Mouse (Mus musculus) CH12.LX (cell line): ENCODE measurements around the gene Ube2l3. TPM values are rescaled to one million over a fixed set of nuclear protein-coding genes. Genes with fewer than 3 reads are reported as not detected.
A peak's percentile ranks its signal among the peaks of the same experiment; 100 is the strongest.

Experiments
- DNase-seq: peaks from one replicate; pipeline ENCODE4 v3.0.0-alpha.2; 2013; ENCODE audit errors: extremely low read depth
- H3K27ac ChIP-seq: 2 replicates; pipeline ENCODE4 v1.5.1; 2012; ENCODE audit warnings: low read depth, mild to moderate bottlenecking, control low read depth, moderate library complexity; ENCODE audit not compliant: insufficient read depth
- H3K27me3 ChIP-seq: replicated peaks from 2 replicates; pipeline ENCODE3; 2012; ENCODE audit warnings: inconsistent platforms
- H3K36me3 ChIP-seq, 2 experiments: replicated peaks in 1 of 2; 2 replicates each; pipeline versions ENCODE3 to v1.6.1; 2012; ENCODE audit warnings: inconsistent platforms in 1 of 2, low read length in 1 of 2, mild to moderate bottlenecking in 1 of 2, mixed read lengths in 1 of 2, moderate library complexity in 1 of 2; ENCODE audit not compliant: control insufficient read depth in 1 of 2, insufficient read depth in 1 of 2
- H3K4me1 ChIP-seq, 2 experiments: 2 replicates each; pipeline ENCODE4 v1.6.1; 2012; ENCODE audit warnings: inconsistent platforms in 1 of 2, moderate library complexity in 1 of 2; ENCODE audit not compliant: insufficient read depth in 2 of 2, control insufficient read depth in 1 of 2
- H3K4me2 ChIP-seq: 2 replicates; pipeline ENCODE4 v1.6.1; 2012; ENCODE audit warnings: low read depth, mild to moderate bottlenecking, control low read depth; ENCODE audit not compliant: poor library complexity, insufficient read depth, severe bottlenecking
- H3K4me3 ChIP-seq, 3 experiments: fragments of 150-350 bp in 1 of 3; sonication (generic) in 1 of 3; replicated peaks in 1 of 3; 2 replicates each; pipeline versions ENCODE3 to v1.5.1; 2011 to 2012; ENCODE audit warnings: low read depth in 2 of 3, low read length in 2 of 3, mild to moderate bottlenecking in 2 of 3, moderate library complexity in 2 of 3, control low read depth in 1 of 3, improper control_type of control experiment in 1 of 3, inconsistent platforms in 1 of 3, mixed read lengths in 1 of 3; ENCODE audit not compliant: poor library complexity in 1 of 3
- H3K79me2 ChIP-seq: replicated peaks from 2 replicates; pipeline ENCODE4 v1.6.1; 2012; ENCODE audit warnings: mild to moderate bottlenecking, moderate library complexity; ENCODE audit not compliant: control insufficient read depth, poor library complexity, insufficient read depth, severe bottlenecking; ENCODE audit errors: extremely low read depth
- H3K9ac ChIP-seq: 2 replicates; pipeline ENCODE4 v1.6.1; 2012; ENCODE audit warnings: low read depth, mild to moderate bottlenecking, control low read depth, moderate library complexity; ENCODE audit not compliant: insufficient read depth
- H3K9me3 ChIP-seq: replicated peaks from 2 replicates; pipeline ENCODE3; 2012; ENCODE audit warnings: low read length, inconsistent platforms, mixed read lengths
- BHLHE40 ChIP-seq: IDR thresholded peaks from 2 replicates; pipeline ENCODE4 v1.6.1; 2011; ENCODE audit warnings: mild to moderate bottlenecking, low read depth, low read length, improper control_type of control experiment
- CHD1 ChIP-seq: IDR thresholded peaks from 2 replicates; pipeline ENCODE4 v1.6.1; 2012; ENCODE audit warnings: low read depth, low read length, improper control_type of control experiment, inconsistent platforms
- CHD2 ChIP-seq: IDR thresholded peaks from 2 replicates; pipeline ENCODE4 v1.6.1; 2011; ENCODE audit warnings: low read length, improper control_type of control experiment
- E2F4 ChIP-seq: IDR thresholded peaks from 2 replicates; pipeline ENCODE4 v1.6.1; 2011; ENCODE audit warnings: low read depth, low read length, improper control_type of control experiment; ENCODE audit not compliant: insufficient replicate concordance
- ELF1 ChIP-seq: IDR thresholded peaks from 2 replicates; pipeline ENCODE4 v1.6.1; 2014; ENCODE audit warnings: low read depth, mild to moderate bottlenecking, inconsistent platforms, low read length, improper control_type of control experiment
- EP300 ChIP-seq: IDR thresholded peaks from 2 replicates; pipeline ENCODE4 v1.6.1; 2011; ENCODE audit warnings: low read length, improper control_type of control experiment
- ETS1 ChIP-seq: conservative IDR thresholded peaks from 2 replicates; pipeline ENCODE4 v1.6.1; 2012; ENCODE audit warnings: low read depth, mild to moderate bottlenecking, inconsistent platforms, low read length, improper control_type of control experiment, moderate library complexity
- JUN ChIP-seq: IDR thresholded peaks from 2 replicates; pipeline ENCODE4 v1.6.1; 2011; ENCODE audit warnings: low read depth, mild to moderate bottlenecking, low read length, improper control_type of control experiment, moderate library complexity; ENCODE audit not compliant: insufficient read depth
- MAZ ChIP-seq: IDR thresholded peaks from 2 replicates; pipeline ENCODE4 v1.6.1; 2012; ENCODE audit warnings: low read depth, mild to moderate bottlenecking, inconsistent platforms, low read length, improper control_type of control experiment, moderate library complexity
- MYC ChIP-seq: IDR thresholded peaks from 2 replicates; pipeline ENCODE4 v1.6.1; 2011; ENCODE audit warnings: low read depth, mild to moderate bottlenecking, improper control_type of control experiment, low read length
- NELFE ChIP-seq: IDR thresholded peaks from 2 replicates; pipeline ENCODE4 v1.6.1; 2011; ENCODE audit warnings: low read depth, low read length, improper control_type of control experiment
- POLR2A ChIP-seq: IDR thresholded peaks from 2 replicates; pipeline ENCODE4 v1.6.1; 2011; ENCODE audit warnings: low read depth, mild to moderate bottlenecking, improper control_type of control experiment, low read length
- SIN3A ChIP-seq: IDR thresholded peaks from 2 replicates; pipeline ENCODE4 v1.6.1; 2012; ENCODE audit warnings: low read length, improper control_type of control experiment, inconsistent platforms
- SMC3 ChIP-seq: IDR thresholded peaks from 2 replicates; pipeline ENCODE4 v1.6.1; 2011; ENCODE audit warnings: low read depth, low read length, improper control_type of control experiment
- TBP ChIP-seq: conservative IDR thresholded peaks from 2 replicates; pipeline ENCODE4 v1.6.1; 2011; ENCODE audit warnings: low read depth, low read length, improper control_type of control experiment
- USF1 ChIP-seq: IDR thresholded peaks from 2 replicates; pipeline ENCODE4 v1.6.1; 2014; ENCODE audit warnings: low read depth, mild to moderate bottlenecking, inconsistent platforms, low read length, improper control_type of control experiment
- USF2 ChIP-seq: conservative IDR thresholded peaks from 2 replicates; pipeline ENCODE4 v1.6.1; 2011; ENCODE audit warnings: low read depth, low read length, improper control_type of control experiment
- ZKSCAN1 ChIP-seq: IDR thresholded peaks from 2 replicates; pipeline ENCODE4 v1.6.1; 2012; ENCODE audit warnings: low read depth, inconsistent platforms, low read length, improper control_type of control experiment, borderline replicate concordance
- dilution Hi-C: fragments of 300-500 bp; cut with MboI; formaldehyde crosslinking; loops from 2 replicates; pipeline ENCODE4 v1.14.3; 2020; ENCODE audit warnings: low sequenced_read_pairs; ENCODE audit not compliant: extremely low pct_unique_long_range_greater_than_20kb, extremely low pct_ligation_motif_present
- in situ Hi-C: fragments of 300-500 bp; cut with MboI; formaldehyde crosslinking; loops from 3 replicates; pipeline ENCODE4 v1.14.3; 2019; ENCODE audit warnings: low sequenced_read_pairs, low pct_ligation_motif_present, low pct_unique_long_range_greater_than_20kb, mixed read lengths
- polyA plus RNA-seq: library from polyadenylated mRNA; unstranded; fragments of >175 nt; gene quantifications from 2 replicates; pipeline ENCODE4 v1.2.1, GENCODE M21; 2012; ENCODE audit warnings: low read depth; ENCODE audit not compliant: insufficient read length
- total RNA-seq, 2 experiments: library from RNA; depleted of rRNA; stranded (reverse); fragments of 300-350 nt in 1 of 2; fragments of >200 nt in 1 of 2; gene quantifications; 2 replicates each; pipeline ENCODE4 v1.2.3; 2012 to 2014

The Ube2l3 gene
- total RNA-seq (2012; rRNA removed) (156 and 229 TPM in 2 replicates), total RNA-seq (2014; rRNA removed) (302 and 354 TPM in 2 replicates), polyA plus RNA-seq (377 and 386 TPM in 2 replicates)

GRCm38 (mm10) chr16:17202549-17202948 is at the start of gene Ube2l3:
Gene Ube2l3, minus strand, starts transcription at chr16:17202649.
- Histone ChIP-seq H3K36me3 (peaks cover 0 to 15% of the 10 kb centered on the region in 2 experiments), H3K79me2 (peaks cover 37% of the 10 kb centered on the region), H3K4me1 (peaks cover 2 to 35% of the 10 kb centered on the region in 2 experiments; a peak in 3 of 4 replicates), H3K27ac (no peak within 1 kb of the TSS), H3K27me3 (peaks cover 12% of the 10 kb centered on the region), H3K4me2 (no peak within 1 kb of the TSS), H3K9ac (peak within 1 kb of the TSS; percentile 100), H3K9me3 (no peaks in the 10 kb centered on the region), H3K4me3 (peak within 1 kb of the TSS; percentile 94 to 97 (median 94))
- in situ Hi-C loops = loop anchor here (5.0 to 10.0 kb wide), 2 partner anchors 70 to 332 kb away; partner anchors contain the start of genes Sdf2l1 and Thap7
- no peak for DNase-seq
- dilution Hi-C loops = no loop called here
- TF ChIP-seq CHD2 (no peak), E2F4 (no peak), POLR2A (no peak), USF1 (no peak), MYC (no peak)

- no peak overlapping the region for H3K27ac ChIP-seq
- dilution Hi-C loops = no loop called here
- no peak overlapping the region for H3K4me3 ChIP-seq
- no peaks in the 10 kb centered on the region for H3K9me3 ChIP-seq
- in situ Hi-C loops = no loop called here
- no peaks in the 10 kb centered on the region for H3K27me3 ChIP-seq
- DNase-seq = no peak
- H3K79me2 ChIP-seq = peaks cover 10% of the 10 kb centered on the region; the same call in 1 of the 2 replicates
- no peak overlapping the region for H3K4me2 ChIP-seq
- peaks cover 7 to 30% of the 10 kb centered on the region in 2 experiments for H3K4me1 ChIP-seq
- no peak for TF ChIP-seq EP300
- TF ChIP-seq TBP = no peak
- TF ChIP-seq SMC3 = no peak
- TF ChIP-seq MAZ = no peak
- TF ChIP-seq BHLHE40 = no peak
- no peak for TF ChIP-seq ELF1
- no peak for TF ChIP-seq CHD1
- no peak for TF ChIP-seq SIN3A
- no peak for TF ChIP-seq ETS1
- TF ChIP-seq ZKSCAN1 = no peak
- TF ChIP-seq NELFE = no peak
- no peak for TF ChIP-seq JUN
- TF ChIP-seq USF1 = no peak
- TF ChIP-seq USF2 = no peak
- H3K9ac ChIP-seq = no peak overlapping the region
- H3K36me3 ChIP-seq = peaks cover 0 to 29% of the 10 kb centered on the region in 2 experiments
These were observed 49.1 kb upstream of the Ube2l3 start for GRCm38 (mm10) chr16:17251539-17251938.
